Mouse (Mus musculus): ENCODE measurements around the gene Nxph4.

Gene Nxph4
- long read RNA-seq, experiment 1, partial matches to known transcripts, result 0 of 3 reads
- long read RNA-seq, experiment 1, other reads (novel, unspliced or antisense), result 0 of 3 reads
- long read RNA-seq, experiment 2, result 0 reads

DNA sequence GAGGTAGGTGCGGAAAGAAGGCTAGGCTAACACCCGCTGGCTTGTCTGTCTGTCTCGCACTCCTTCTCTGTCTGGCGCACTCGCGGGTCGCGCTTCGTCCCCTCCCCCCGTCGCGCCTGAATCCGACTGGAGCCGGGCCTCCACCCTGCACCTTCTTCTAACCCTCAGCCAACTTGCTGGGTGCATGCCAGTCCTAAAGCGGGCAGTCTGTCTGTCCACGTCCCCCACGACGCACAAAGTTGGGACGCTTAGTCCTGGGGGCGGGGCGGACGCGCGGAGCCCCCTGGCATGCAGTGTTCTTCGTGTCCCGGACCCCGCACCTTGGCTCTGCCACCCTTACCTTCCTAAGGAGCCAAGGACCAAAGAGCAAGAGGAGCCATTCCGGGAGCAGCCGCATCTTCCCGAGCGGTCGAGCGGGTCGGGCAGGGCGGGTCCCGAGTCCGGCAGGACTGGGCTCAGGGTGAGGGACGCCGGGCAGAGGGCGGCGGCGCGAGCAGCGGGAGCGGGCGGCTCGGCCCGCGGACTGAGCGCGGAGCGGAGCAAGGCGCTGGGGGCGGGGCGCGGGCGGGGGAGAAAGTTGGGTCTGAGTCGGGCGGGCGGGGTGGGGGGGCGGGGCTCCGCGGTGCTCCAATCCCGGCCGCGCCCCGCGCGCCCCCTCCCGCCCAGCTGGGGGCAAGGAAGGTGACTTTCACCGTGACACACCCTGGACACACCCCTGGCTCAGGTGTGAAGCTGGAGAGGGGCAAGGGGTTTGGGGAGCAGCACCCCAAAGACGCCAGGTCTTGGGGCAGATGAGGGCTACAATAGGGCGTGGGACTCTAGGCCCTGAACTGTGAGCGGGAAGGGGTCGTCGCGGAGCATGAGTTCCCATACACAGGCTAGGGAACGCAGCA lies at the start of gene Nxph4:
Gene Nxph4, minus strand, starts transcription at position 524 of the 893 bp plus-strand sequence.
- intact Hi-C loops (cut with DNase I), result loop anchor here (1.0 kb wide), 1 partner anchor 21 kb away; no protein-coding TSS in a partner anchor

GRCm38 (mm10) chr10:127583649-127584048 lies 49.3 kb upstream of the Nxph4 start:
- intact Hi-C loops (cut with DNase I), result no loop called here

GRCm38 (mm10) chr10:127581291-127581690 lies 46.9 kb upstream of the Nxph4 start:
- intact Hi-C loops (cut with DNase I), result no loop called here

- intact Hi-C loops (cut with DNase I), result loop anchor here (2.0 kb wide), 1 partner anchor 45 kb away; no protein-coding TSS in a partner anchor
These were observed 43.6 kb upstream of the Nxph4 start for GRCm38 (mm10) chr10:127577982-127578381.

DNA sequence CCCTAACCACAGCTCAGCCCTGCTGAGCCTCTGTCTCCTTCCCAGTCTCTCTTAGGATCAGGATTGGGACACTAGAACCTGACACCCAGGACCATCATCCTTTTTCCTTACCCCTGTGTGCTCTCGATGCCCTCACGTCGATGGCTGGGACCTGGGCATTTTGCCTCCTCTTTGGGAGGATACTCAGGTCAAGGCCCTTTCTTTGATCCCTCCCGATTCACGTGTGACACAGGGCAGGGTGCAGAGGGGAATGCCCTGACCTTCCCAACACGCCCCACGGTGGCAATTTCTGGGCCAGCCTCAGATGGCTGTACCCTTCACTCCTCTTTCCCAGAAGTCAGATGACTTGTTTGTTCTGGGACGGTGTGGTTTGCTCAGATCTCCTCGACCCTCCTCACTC lies 42.8 kb upstream of the Nxph4 start:
- intact Hi-C loops (cut with DNase I), result loop anchor here (2.0 kb wide), 1 partner anchor 46 kb away; no protein-coding TSS in a partner anchor

DNA sequence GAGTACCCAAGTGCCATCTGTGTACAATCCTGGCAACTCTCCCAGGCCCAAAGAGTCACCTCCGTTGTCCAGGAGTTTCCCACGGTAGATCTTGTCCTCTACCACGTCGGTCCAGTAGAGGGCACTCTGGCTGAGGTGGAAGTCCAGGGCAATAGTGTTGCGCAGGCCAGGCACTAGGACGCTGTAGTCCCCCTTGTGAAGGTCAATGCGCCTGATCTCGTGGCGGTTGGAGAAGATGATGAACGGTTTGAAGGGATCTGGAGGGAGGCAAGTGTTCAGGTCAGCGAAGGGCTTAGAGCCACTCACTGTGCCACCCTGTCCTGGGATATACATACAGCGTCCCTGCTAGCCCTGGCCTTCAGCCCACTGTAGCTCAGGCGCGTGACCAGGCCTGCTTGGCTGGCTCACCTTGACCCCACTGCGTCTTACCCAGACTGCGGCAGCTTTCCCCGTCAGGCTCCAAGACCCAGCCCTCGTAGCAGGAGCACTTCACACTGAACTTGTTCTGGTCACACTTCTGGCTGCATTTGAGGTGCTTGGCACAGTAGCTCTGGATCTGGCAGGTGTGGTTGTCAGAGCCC lies 42.1 kb upstream of the Nxph4 start:
- intact Hi-C loops (cut with DNase I), result loop anchor here (2.0 kb wide), 1 partner anchor 46 kb away; no protein-coding TSS in a partner anchor

- intact Hi-C loops (cut with DNase I), result loop anchor here (2.0 kb wide), 1 partner anchor 47 kb away; no protein-coding TSS in a partner anchor
These were observed 41.4 kb upstream of the Nxph4 start for GRCm38 (mm10) chr10:127575741-127576140.

DNA sequence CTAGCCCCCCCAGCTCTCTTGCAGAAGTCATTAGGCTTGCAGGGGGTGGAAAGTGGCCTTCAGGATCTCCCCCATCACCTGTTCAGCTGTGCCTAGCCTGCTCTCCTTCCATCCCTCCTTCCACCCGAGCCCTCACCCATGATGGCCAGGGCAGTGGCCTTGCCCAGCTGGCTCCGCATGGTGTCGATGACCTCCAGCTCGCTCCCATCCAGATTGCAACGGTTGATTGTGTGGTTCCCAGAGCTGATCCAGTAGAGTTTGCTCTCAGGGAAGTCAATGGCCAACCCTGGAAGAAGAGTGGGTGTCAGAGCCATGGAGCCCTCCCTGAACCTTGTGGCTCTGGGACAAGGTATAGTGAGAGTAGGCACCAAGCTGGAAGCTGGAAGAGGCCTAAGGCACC lies 37.9 kb upstream of the Nxph4 start:
- intact Hi-C loops (cut with DNase I), result no loop called here

DNA sequence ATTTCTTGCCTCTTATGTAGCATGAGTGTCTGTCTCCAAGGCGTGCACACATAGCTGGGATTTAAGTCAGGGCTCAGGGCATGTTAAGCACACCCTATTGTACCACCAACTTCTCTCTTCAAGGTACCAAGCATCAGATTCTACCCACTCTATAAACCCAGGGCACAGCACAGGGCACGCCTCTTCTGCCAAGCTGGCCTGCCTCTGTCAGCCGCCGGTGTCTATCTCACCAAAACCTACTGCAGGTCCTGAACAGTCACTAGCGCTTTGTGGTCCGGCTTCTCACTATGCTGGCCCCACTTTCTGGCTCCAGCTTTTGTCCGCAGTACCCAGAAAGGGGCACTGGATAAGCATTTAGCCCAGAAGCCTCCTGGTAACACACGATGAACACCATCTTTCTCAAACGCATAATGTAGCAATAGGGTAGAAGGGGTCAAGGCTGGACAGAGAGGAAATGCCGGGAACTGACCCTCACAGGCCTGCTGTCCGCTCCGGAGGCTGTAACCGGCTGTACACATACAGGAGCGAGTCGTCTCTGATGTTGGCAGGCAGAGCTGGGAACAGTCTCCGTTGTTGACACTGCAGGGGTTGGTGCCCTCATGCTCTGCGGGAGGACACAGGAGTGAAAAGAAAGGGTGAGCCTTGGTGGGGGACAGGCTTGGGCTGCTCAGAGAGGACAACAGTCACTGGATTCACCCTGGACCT lies 36.7 kb upstream of the Nxph4 start:
- intact Hi-C loops (cut with DNase I), result no loop called here

DNA sequence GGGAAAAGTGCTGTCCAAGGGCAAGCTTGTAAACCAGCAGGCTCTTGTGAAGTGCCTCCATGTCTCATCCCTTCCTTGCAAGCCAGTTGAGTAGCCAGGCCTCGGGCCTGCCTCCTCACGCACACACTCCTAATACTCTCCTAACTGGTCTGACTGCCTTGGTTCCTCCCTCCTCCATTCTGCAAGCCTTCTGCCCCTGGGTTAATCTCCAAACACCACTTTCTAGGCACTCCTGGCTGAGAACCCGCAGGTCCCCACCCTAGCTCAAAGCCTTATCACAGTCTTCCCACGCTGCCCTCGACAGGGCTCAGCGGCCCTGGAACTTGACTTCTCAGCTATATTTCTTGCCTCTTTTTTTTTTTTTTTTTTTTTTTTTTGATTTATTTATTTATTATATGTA lies 36.0 kb upstream of the Nxph4 start:
- intact Hi-C loops (cut with DNase I), result no loop called here

DNA sequence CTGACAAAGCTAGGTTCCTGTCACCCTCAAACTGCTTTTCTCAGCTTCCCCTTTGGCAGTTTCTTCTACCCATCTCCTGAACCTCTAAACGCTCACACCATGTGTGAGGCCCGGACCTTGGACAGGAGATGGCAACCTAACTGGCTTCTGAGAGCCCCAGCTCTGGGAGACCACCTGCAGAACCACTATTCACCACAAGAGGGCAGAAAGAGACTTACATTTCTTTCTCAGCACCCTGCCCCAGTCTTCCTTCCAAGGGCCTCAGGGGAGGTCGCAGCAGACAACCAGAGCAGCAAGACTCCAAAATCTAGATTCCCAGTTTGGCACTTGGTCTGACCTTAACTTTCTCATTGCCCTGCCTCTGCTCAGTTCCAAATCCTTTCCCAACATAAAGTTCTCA lies 35.1 kb upstream of the Nxph4 start:
- intact Hi-C loops (cut with DNase I), result no loop called here

DNA sequence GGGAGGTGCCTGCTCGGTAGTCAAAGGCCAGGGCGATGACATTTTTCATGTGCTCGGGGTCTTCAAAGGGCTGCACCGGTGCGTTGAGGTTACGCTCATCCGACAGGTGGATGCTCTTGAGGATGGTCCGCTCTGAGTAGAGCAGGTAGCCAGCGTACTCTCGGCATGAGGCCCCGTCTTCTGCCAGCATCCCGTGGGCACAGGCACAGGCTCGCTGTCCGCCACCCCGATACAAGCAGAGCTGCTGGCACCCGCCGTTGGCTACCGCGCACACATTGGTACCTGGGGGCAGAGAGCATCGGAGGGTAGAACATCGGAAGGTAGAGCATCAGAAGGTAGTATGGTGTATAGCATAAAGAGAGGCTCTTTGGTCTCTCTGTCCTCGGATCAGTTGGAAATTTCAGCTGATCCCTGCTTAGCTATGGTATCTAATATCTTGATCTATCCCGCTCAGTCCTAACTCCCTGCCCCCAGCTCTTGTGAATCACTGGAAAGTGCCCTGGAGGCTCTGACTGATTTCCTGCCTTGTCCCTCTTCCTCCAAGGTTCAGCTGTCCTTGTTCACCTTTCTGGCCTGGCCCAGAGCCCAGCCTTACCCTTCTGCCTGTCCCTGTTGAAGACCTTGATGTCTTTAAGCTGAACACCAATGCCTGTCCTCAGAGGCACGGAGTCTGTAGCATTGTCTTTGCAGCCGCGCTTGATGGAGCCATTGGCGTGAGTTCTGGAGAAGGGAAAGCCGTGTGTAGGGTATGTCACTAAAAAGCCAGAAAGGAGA lies 32.4 kb upstream of the Nxph4 start:
- intact Hi-C loops (cut with DNase I), result no loop called here

DNA sequence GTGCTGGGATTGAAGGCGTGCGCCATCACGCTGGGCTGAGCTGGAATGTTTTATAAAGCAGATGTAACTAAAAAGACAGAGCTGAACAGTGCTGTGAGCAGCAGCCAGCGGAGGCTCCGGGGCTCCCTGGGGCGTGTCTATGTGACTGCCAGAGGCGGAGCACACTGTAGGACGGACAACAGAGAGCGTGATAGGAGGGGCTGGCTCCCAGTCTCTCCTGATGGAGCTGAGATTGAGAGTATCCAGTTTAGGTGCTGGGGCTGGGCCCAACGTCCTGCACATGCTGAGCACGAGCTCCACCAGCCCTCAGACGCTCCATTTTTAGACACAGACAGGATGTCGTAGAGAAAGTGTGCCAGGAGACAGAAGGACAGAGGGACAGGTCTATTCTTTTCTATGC lies 29.9 kb upstream of the Nxph4 start:
- intact Hi-C loops (cut with DNase I), result no loop called here

- intact Hi-C loops (cut with DNase I), result no loop called here
These were observed 29.5 kb upstream of the Nxph4 start for GRCm38 (mm10) chr10:127563840-127564239.

- intact Hi-C loops (cut with DNase I), result no loop called here
These were observed 26.8 kb upstream of the Nxph4 start for GRCm38 (mm10) chr10:127561145-127561544.

- intact Hi-C loops (cut with DNase I), result no loop called here
These were observed 23.0 kb upstream of the Nxph4 start for GRCm38 (mm10) chr10:127557397-127557796.

DNA sequence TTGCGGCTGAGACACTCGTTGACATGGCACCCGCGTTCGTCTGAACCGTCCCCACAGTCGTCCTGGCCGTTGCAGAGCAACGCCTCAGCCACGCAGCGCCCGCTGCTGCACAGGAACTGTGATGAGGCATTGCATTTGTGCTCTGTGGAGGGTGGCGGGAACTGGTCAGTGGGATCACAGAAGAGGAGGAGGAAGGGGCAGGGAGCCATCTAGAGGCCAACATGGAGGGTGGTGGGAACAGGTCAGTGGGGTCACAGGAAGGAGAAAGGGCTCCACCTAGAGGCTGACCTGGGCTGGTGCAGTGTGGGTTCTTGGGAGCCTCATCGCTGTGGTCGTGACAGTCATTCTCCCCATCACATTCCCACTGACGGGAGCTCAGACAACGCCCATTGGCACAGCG lies 21.3 kb upstream of the Nxph4 start:
- intact Hi-C loops (cut with DNase I), result no loop called here

DNA sequence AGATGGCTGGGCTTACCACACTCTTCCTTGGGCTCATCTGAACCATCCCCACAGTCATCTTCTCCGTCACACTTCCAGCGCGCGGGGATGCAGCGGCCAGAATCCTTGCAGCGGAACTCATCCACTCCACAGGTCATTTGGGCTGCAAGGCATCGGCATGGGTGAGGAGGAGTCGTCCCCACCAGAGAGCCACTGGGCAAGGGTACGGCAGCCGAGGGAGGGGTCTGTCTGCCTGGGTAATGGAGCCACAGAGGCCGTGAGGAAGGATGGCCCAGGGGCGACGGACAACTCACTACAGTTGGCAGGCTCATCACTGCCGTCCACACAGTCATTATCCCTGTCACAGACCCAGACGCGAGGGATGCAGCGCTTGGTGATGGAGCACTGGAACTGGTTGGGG lies 15.5 kb upstream of the Nxph4 start:
- intact Hi-C loops (cut with DNase I), result no loop called here

GRCm38 (mm10) chr10:127548236-127548635 lies 13.9 kb upstream of the Nxph4 start:
- intact Hi-C loops (cut with DNase I), result no loop called here

DNA sequence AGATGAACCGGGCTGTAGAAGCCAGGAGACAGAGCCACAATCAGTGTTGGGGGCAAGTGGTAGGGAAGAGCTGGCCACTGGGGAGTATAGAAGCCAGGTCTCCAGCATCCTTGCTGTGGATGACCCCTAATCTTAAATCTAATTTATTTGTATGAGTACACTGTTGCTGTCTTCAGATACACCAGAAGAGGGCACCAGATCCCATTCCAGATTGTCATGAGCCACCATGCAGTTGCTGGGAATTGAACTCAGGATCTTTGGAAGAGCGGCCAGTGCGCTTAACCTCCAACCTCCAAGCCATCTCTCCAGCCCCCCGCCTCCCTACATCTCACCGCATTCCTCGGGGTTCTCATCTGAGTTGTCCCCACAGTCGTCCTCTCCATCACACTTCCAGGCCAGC lies 12.1 kb upstream of the Nxph4 start:
- intact Hi-C loops (cut with DNase I), result no loop called here

DNA sequence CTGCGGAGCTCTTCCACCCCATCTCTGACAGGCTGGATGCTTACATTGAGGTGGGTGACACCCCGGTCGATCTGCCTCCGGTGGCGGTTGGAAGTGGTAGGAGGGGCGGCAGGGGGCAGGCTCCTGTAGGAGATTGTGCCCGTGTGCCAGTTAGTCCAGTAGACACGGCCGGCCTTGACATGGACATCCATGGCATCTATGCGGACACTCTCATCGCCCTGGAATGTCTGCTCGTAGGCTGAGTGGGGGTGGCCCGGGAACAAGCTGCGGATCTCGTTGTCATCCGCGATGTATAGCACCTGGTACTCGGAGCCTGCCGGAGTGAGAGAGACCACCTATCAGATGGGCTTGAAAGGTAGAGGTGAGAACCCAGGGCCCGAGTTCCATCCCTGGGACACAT lies 10.0 kb upstream of the Nxph4 start:
- intact Hi-C loops (cut with DNase I), result no loop called here
